Mouse (Mus musculus): ENCODE data around the gene Dlx6.

The Dlx6 gene

DNA sequence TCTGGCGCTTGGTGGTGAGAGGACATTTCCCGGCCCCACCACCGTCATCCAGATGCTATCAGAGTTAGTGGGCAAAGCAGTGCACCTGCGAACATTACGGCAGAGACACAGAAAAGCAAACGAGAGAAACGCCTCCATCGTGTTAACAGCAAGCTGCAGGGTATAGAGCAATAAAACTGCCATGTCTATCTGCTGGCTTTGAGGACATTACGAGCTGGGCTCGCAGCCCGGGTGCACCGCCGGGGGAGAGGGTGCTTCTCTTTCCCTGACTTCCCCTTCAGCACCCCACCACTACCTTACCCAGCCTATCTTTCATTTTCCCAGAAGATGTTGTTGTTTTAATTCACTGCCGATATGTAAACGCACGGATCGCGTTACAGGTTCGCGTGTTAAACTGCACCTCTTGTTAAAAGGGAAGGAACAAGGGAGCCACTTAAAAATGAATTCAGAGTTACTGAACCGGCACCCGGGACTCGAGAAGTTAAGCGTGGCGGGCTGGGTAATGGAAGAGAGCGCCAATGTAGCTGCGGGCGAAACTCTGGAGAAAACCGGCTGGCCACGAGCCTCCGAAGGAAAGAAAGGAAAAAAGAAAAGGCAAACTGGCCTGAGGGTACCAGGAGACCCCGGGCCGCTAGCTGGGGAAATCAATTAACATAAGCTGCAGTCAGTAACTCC, 2.6 kb upstream of the Dlx6 start:
- peak in 1 of 2 experiments; percentile 45 for DNase-seq

DNA sequence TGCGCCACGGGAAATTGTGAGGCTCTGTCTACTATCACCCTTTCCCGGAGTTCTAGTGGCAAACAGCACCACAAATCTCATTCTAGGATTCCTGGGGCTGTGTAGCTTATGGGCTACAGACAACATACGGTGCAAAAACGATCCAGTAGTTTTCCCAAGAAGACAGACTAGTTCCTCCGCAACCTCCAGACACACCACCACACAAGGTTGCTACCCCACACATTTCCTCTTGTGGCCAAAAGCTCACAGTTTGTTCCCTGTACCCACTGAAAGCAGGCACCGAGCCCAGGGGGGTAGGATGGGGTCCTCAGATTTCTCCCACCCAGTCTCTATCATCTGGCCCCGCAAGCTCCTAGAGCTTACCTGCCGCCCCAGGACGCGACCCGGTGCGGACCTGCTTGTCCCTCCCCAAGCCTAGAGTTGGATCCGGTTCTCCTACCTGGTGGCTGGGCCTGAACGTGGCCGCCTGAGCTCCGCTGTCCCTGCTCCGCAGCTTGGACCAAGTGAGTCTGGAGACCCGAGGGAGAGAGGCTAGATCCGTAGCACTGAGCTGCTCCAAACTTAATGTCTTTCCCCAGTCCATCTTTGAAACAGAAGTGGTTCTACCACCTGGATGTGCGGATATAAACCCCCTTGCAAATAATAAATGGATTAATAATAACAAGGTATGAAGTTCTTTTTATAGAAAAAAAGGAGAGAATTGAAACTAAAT, 1.9 kb upstream of the Dlx6 start:
- DNase-seq: peak in 1 of 2 experiments; percentile 43

DNA sequence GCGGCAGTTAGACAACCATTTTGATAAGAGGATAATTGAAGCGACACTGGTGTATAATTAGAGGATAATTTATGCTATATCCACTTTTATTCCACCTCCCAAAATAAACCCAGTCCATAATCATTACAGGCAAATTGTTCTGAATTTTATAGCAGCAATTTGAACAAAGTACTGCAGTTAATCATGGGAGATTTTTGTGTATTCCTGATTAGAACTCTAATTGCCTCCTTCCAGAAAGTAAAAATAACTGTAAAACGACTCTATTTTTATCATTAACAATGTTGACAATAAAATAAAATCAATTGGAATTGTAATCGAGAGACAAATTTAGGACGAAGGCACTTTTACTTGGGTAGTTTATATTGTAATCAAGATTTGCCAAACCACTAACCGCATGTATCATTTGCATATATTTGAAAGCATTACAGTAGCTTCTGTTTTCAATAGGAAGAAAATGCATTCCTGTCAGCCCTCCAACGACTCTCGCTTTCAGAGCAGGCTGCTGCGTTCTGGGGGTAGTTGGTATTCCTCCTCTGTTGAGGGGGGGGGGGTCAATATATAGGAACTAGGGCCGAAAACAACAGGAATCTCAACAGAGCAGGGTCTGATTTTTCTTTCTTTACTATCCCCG, 1.2 kb upstream of the Dlx6 start:
- DNase-seq: peak in 1 of 2 experiments; percentile 28

DNA sequence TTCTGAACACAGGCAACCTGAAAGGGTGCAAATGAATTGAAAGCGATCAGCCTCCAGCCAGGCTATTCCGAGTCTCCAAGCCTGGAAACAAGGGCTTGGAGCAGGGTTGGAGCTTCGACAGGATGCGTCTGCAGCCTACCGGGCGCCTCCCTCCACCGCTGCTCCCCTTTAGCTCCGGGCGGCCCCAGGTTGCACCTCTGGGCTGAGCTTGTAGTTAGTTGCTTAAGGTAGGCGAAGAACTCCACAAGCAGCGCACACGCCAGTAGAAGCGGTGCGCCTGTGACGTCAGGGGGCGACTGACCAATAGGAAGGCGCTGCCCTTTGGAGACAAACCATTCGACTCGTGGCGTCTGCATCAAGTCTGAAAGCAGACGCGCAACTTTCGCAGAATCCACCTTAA, 523 bp upstream of the Dlx6 start:
- DNase-seq: peak; percentile 75 to 81

DNA sequence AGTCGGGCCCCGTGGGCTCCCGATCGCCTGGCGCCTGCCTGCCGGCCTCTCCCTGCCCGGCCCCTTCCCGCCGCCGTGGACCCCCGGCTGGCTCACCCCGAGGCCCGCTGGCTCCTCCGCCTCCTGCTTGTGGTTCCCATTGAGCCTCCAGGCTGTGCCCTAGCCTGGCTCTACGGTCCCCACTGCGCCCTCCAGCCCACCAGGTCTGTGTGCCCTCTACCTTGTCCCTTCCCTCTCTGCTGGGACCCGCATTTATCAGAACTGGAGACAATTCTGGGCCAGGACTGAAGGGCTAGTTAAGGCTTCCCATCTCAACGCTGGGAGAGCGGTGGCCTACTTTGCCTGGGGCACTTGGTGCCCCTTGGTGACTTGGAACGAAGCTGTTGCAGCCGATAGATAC, 821 bp downstream of the Dlx6 start:
- peak in 1 of 2 experiments; percentile 39 for DNase-seq

- peak in 1 of 2 experiments; percentile 43 for DNase-seq
Observed at GRCm38 (mm10) chr6:6864441-6865440, 1.6 kb downstream of the Dlx6 start.

DNA sequence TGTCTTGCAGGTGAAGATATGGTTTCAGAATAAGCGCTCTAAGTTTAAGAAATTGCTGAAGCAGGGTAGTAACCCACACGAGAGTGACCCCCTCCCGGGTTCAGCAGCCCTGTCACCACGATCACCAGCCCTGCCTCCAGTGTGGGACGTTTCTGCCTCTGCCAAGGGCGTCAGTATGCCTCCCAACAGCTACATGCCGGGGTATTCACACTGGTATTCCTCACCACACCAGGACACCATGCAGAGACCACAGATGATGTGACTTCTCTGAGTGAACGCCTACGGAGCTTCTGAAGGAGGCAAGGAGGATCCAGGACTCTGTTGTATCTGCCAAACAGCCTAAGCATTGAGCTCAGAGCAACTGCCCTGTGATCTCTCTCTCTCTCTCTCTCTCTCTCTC, 3.9 kb downstream of the Dlx6 start:
- DNase-seq: no peak

DNA sequence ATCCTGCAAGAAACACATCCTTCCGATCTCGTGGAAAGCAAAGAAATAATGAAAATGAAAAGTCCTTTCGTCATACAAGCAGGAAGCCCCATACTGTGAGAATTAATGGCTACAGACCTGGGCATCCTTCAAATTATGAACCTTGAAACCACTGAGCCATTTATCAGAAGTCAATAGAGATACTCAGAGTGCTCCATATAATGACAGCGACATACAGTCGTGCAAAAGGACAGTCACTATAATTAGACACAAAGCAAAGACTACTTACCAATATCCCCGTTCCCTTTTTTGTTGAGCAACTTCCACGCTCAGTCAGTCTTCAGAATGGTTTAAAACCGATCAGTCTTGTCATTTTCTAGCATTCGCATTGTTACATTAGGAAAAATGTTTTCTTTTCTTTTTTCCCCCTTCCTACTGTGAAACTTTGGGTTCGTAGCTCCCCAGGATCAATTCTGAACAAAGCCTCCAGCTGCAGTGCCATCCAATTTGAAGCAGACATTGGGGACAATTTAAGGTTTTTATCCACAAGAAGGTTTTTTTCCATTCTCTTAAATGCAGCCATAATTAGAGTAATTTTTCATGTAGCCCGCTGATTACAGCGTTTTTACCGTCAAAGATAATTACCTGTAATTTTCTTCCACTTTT, 6.0 kb downstream of the Dlx6 start:
- peak in 1 of 2 experiments; percentile 22 for DNase-seq

DNA sequence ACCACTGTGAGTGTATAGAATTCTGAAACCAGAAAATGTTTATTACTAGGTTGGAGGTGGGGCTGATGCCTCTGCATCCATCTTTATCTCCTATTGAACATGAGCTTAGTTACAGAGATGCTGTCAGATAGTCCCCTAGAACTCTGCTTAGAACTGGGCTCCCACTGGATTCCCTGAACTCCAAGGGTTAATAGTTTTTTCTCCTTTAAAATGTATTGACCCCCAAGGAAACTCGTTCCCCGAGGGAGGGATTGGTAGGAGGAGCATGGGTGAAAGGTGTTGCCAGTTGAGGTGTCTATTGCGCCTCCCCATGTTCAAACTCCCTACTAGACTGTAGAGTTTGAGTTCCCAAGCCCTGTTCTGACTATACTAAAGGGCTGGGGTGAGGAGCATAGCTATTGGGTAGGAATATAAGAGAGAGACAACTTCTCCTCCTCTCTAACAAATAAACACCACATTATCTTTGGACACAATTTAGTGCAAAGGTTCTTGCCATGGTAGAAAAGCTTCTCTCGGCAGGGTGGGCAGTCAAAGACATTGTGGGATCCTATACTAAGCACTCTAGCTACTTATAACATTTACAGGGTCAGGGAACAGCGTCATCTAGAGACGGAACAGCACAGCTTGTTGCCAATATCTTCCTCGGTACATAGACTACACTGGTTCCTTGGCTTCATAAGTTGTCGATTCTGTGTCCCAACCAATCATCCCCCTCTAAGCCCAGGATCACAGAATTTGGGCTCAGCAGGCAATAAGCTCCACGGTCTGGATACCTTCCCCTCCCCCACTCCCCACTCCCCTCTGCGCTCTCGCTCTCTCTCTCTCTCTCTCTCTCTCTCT, 7.0 kb downstream of the Dlx6 start:
- DNase-seq: peak in 1 of 2 experiments; percentile 24

- DNase-seq: no peak
Observed at GRCm38 (mm10) chr6:6870876-6871420, 7.8 kb downstream of the Dlx6 start.

DNA sequence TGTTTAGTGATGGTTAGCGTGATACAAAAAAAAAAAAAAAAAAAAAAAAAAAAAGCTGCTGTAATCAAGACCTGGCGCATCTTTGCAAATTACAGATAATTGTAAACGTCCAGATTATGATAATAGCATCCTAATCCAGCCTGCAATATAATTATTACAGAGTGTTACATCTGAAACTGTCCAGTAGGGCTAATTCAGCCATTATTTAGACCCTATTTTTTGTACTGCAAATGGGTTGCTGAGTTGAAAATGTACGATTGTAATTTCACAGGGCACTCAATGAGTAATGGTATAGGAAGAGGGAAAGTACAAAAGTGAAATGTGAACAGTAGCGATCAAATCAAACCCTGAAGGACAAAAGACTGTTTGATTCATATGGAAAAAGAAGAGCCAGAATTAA, 8.6 kb downstream of the Dlx6 start:
- no peak for DNase-seq

GRCm38 (mm10) chr6:6872873-6873272, 9.7 kb downstream of the Dlx6 start:
- DNase-seq: no peak

GRCm38 (mm10) chr6:6873476-6874072, 10.4 kb downstream of the Dlx6 start:
- DNase-seq: peak in 1 of 2 experiments; percentile 20

DNA sequence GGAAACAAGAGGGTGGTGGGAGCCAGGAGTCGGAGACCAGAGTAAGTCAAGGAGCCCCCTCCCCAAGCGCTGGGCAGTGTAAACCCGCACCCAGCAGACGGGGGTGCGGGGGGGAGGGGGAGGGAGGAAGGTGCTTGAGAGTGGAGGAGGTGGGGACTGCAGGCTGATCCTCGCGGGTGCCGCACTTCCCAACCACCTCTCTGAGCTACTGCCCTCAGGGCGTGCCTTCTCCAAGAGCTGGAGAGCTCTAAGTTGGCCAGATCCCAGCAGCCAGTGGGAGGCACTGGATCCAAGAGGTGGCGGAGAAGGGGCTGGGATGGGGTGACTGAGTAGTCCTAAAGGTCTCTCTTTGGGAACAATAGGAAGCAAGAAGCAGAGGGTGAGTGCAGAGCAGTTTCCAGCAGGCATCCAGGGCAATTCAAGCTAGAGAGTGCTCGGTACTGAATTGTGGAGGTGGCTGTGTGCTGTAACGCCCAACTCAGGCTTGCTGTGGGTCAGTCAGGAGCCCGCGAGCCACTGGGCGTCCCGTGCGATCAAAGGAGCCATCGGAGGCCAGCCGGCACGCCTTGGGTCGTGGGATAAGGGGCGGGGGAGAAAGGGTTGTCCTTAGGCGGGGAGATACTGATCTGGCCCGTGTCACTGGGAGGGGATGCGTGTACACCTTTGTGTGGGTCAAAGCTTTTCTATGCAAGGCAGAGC, 11.1 kb downstream of the Dlx6 start:
- DNase-seq: peak in 1 of 2 experiments; percentile 27

DNA sequence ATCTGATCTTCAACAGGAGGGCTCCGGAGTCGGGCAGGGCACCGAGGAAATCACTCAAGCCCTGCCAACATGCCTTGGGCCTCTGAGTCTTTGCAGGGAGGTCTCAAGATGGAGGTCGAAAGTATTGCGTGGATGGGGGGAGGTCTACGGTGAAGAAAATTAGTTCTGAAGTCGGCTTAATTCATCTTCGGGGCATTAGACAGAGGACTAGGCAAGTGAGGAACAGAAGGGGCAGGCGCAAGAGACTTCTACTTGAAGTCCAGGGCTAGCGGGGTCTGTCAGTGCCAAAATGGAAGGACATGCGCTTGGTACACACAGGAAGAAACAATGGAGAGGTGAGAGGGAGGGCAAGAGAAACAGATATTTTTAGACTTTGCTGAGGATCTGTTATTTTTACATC, 12.0 kb downstream of the Dlx6 start:
- peak in 1 of 2 experiments; percentile 24 for DNase-seq

- DNase-seq: peak in 1 of 2 experiments; percentile 18
Observed at GRCm38 (mm10) chr6:6875676-6876075, 12.5 kb downstream of the Dlx6 start.

DNA sequence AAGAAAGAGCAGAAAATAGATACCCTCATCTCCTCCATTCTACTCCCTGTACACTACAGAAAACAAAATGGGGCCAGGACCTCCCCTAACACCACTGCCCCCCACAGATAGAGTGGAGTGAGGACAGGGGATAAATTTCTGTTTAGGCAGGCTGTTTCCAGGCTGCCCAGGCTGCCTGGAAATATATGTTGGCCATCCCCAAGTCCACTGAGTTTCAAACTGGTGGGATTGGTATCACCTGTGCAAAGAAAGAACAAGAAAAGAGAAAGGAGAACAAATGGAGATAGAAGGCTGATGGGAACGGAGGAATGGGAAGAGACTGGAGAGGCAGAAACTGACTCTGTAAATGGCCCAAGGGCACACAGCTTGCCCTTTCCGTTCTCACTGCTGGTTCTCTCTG, 13.1 kb downstream of the Dlx6 start:
- DNase-seq: peak in 1 of 2 experiments; percentile 20

DNA sequence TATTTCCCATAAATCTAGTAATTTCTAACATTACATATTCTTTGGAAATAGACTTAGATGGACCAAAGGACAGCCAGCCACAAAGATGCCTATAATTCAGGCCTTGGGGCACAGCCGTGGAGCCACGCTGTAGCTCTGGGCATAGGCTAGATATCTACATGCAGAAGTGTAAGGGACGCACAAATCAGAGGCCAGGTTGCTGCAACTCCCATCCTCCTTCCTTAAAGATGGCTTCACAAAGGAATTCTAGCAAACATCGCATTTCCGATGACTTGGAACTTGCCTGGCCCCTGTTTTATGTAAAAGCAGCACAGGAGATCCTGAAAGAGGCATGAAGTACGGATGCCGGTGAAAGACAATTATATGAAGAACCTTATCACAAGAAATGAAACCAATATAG, 13.6 kb downstream of the Dlx6 start:
- peak in 1 of 2 experiments; percentile 30 for DNase-seq

DNA sequence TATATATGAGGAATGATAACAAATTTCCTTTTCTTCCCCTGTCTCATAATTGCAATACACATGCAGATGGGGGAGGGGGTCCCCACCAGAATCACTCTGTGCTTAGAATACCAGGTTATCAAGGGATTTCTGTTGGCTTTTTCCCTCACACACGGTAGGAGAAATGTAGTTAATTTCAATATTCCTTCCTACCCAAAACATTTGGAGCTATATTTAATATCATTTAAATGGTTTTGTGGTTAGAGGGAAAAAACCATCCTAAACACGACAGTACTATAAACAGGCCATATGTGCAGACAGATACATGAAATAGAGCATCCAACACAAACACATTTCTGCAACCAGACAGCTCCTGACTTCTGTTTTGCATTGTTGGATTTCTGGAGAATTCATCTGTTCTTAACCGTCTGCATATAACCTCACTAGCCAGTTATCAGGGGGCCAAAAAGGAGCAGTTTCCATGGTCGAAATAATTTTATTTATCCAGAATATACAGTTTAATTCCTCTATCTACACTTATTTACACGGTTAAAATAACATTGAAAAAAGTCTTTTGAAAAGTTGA, 14.3 kb downstream of the Dlx6 start:
- peak in 1 of 2 experiments; percentile 15 for DNase-seq
